Mouse (Mus musculus): ENCODE data around the gene Sec31b.
A peak's percentile ranks its signal among the peaks of the same experiment; 100 is the strongest.

DNA sequence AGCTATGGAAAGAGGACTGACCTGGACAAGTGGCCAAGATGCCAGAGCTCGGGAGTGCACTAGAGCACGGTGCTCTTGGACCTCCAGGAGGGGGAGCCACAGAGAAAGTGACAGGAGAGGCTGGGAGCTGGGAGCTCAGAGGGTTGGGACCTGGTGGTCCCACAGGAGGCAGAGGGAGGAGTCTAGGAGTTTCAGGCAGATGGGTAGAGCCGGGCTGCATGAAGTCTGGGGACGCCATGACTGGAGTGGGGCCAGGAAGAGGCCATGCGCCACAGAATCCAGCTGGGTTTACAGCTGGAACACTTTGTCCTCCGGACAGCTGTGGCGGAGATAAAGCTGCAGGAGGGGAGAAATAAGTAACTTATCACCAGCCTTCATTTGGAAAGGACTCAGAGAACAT, 26.5 kb downstream of the Sec31b start:
- TF ChIP-seq EP300 (optimal IDR thresholded peaks at IDR 0.05) = no peak
- peak; percentile 54 for TF ChIP-seq CTCF (IDR thresholded peaks at IDR 0.05; ENCODE audit: low read depth)
